Mouse (Mus musculus) heart, postnatal 14 days (tissue): ENCODE results near the gene 4933405L10Rik. TPM values are rescaled to one million over a fixed set of nuclear protein-coding genes. Genes with fewer than 3 reads are reported as not detected.
A peak's percentile ranks its signal among the peaks of the same experiment; 100 is the strongest.

Experiments
- DNase-seq, 2 experiments: peaks; one replicate each; pipeline ENCODE4 v3.0.0; 2021 to 2022
- intact Hi-C: fragments of 180-260 bp; cut with DNase I; formaldehyde crosslinking; loops from one replicate; pipeline ENCODE4 v1.15.1; 2025
- total RNA-seq, 2 experiments: library from RNA; stranded (reverse); gene quantifications; 2 replicates each; pipeline ENCODE4 v1.2.3; 2021

Gene 4933405L10Rik
- total RNA-seq, 2 experiments from 2014 or later = not detected

DNA sequence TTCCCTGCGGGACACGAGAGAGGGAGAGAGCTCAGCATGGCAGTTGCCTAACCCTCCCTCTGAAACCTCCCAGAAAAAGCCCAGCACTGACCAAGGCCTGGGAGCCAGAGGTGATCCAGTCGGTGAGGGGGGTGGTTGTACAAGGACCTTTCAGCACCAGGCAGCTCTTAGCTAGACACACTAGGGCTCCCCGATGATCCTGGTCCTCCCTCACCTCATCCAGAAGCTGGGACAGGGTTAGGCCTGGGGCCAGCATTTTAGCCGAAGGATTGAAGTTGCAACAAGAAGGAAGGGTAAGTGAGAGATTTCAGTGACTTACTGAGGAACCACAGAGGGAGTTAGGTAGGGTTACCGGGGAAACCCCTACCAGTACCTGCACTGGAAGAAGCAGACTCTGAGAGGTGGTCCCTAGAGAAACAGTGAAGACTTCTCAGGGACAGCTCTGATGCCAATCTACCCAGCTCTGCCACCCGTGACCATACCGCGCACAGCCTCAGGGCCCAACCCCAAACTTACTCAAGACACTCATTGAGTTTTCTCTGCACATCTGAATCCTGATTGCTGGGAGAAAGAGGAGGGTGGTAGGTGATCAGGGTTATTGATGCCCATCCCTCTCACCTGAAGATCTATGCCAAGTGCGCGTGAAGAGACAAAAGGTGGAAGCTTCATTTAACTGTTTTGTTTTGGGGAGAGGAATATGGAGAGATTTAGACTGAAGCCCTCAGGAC lies 7.8 kb upstream of the 4933405L10Rik start:
- no peak for DNase-seq
- intact Hi-C loops = no loop called here

DNA sequence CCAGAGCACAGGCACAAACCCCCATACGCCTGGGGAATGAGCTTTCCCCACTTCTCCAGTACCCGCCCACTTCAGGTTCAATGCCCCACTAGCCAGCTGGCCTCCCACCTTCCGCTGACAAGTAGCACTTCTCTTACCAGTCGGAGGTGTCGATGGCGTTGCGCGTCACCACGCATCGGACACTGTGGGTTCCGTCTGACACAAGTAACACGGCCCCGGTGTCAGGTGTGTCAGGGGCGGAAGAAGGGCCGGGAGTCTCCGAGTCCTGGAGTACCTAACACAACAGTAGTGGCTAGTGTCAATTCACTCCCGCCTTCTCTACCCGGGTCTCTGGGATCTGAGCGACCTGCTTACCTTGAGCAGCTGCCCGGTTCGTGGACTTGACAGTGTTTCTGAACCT lies 6.9 kb upstream of the 4933405L10Rik start:
- DNase-seq = peak in 1 of 2 experiments; percentile 51
- intact Hi-C loops = no loop called here

DNA sequence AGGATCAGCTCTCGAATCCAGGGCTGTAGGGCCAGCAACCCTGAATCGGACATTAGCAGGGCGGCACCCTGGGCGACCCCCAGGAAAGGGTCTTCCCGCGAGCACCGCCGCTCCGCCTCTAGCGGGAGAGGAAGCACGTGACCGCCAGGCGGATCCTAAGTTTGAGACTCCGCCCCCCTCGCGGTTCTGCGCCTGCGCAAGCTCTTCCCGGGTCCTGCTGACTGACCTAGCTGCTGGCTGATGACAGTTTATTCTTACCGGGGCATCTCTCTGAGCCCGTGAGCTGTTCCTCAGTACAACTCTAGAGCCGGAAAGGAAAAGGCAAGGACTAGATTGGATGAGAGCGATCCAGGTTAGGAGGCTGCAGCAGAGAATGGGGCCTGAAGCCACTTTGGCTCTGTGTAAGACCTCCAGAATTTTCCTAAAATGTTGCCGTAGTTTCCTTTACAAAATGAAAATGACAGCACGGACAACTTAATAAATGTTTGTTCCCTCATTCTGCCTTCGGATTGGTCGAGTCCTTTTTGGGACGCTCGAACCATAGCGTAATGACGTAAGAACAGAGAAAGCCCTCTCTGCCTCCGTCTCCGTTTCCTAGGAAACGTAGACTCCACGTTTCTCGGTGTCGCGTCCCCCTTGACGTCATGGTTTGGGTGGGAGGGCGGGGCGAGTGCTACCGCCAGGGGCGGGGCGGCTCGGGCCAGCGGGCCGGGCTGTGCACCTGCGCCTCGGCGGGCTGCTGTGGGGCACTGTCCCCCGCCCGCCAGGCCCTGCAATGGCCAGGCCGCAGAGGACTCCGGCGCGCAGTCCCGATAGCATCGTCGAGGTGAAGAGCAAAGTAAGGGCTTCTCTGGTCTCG lies 6.3 kb upstream of the 4933405L10Rik start, which contains the start of the genes Acd and Pard6a:
Gene Acd (minus strand): TSS at position 137 of the 859 bp plus-strand sequence.
Gene Pard6a (plus strand): TSS at position 183 of the 859 bp plus-strand sequence.
- intact Hi-C loops = no loop called here
- DNase-seq = peak; percentile 98

DNA sequence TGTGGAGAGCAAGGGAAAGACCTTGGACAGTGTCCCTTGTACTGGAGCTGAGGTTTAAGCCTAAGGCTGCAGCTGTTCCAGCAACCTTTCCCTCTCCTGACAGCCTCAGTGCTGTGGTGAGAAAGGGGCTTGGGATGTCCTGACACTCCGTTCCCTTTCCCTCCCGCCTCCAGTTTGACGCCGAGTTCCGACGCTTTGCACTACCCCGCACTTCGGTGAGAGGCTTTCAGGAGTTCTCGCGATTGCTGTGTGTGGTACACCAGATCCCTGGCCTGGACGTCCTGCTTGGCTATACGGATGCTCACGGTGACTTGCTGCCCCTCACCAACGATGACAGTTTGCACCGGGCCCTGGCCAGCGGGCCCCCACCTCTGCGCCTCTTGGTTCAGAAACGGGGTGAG lies 5.5 kb upstream of the 4933405L10Rik start:
- intact Hi-C loops = no loop called here
- DNase-seq = no peak

DNA sequence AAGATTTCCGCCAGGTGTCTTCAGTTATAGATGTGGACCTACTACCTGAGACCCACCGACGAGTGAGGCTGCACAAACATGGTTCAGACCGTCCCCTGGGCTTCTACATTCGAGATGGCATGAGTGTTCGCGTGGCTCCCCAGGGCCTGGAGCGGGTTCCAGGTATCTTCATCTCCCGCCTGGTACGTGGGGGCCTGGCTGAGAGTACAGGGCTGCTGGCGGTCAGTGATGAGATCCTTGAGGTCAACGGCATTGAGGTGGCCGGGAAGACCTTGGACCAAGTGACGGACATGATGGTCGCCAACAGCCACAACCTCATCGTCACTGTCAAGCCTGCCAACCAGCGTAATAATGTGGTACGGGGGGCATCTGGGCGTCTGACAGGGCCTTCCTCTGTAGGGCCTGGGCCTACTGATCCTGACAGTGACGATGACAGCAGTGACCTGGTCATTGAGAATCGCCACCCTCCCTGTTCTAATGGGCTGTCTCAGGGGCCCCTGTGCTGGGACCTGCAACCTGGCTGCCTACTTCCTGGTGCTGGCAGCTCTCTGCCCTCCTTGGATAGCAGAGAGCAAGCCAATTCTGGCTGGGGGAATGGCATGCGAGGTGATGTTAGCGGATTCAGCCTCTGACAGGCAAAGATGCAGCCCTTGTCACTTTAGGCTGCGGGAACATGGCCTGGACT lies 4.6 kb upstream of the 4933405L10Rik start:
- DNase-seq = no peak
- intact Hi-C loops = no loop called here

DNA sequence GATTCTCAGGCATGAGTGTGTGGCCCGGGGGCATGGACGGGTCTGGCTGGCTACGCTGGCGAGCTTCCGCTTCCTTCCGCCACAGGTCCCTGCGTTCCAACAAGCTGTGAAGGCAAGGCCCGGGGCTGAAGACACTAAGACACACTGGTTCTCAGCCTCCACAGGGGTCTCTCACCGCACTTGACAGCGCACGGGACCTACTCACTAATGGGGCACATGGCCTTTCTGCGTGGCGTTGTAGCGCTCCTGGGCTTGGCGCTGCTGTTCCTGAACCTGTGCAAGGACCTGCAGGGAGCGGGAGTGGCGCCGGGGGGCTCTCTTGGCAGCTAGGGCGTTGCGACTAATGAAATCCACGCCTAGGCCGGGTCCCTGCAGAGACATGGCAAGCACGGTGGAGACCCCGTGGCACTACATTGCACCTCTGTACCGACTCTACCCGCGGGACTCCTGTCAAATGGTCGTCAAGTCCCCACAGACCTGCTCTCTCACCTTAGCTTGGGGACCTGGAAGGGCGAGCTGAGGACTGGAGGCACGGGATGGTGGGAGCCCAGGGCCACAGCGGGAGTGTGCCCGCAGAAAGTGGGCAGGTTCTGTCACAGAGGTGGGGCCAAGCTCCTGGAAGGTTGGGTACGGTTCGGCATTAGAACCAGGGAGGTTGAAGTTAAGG lies 3.2 kb upstream of the 4933405L10Rik start:
- no peak for DNase-seq
- intact Hi-C loops = no loop called here

DNA sequence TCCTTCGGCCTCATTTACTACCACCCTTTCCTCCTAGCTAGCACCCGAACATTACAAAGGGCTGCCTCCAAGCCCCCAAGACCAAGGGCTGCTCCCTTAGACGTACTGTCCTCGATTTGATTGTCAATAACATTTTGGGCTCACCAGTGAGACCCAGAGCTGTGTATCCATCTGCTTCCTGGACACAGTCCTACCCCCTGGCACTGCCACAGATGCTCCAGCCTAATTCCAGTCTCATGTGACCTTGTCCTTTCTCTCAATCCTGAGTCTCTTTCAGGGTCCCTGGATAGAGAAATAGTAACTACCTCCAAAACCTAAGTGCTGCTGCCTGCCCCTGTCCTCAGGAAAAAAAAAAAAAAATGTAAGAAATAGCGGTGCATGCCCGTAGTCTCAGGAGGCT lies 2.5 kb upstream of the 4933405L10Rik start:
- DNase-seq = no peak
- intact Hi-C loops = loop anchor here (5.0 kb wide), 1 partner anchor 307 kb away; the partner anchor contains the start of gene Ddx28

DNA sequence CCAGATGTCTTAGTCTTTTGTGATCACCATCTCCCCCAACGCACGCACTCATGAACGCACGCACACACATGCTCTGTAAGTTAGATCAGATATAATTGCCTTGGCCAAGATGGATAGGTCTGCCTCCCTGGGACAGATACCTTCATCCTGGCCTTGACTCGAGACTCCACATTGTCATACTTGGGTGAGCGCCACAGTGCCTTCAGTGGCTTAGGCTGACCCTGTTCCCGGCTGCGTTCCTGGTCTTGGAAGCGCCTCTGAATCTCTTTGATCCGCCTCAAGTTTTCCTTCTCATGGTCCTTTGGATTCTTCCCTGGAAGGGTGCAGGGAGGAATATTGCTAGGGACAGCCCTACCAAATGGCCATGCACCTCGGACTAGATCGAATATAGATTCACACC lies 1.0 kb upstream of the 4933405L10Rik start:
- intact Hi-C loops = loop anchor here (5.0 kb wide), 1 partner anchor 306 kb away; the partner anchor contains the start of gene Ddx28
- DNase-seq = no peak

DNA sequence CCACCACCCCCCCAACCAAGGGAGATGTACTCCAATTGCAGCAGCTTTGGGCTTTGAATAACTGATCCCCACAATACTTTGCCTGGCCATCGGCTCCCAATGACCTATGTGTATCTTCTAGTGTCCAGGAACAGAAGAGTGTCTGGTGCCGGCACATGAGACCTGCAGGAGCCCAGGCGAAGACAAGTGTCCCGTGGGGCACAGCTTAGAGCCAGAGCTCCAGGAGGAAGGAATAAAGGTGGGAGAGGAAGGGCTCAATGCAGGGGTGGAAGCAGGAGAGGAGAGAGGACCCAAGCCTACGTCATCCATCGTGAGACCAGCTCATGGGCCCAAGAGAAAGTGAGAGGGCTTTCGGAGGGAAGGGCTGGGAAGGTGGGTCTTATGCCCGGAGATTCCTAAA lies 1.2 kb downstream of the 4933405L10Rik start:
- intact Hi-C loops = loop anchor here (5.0 kb wide), 1 partner anchor 304 kb away; the partner anchor contains the start of gene Ddx28
- DNase-seq = no peak

DNA sequence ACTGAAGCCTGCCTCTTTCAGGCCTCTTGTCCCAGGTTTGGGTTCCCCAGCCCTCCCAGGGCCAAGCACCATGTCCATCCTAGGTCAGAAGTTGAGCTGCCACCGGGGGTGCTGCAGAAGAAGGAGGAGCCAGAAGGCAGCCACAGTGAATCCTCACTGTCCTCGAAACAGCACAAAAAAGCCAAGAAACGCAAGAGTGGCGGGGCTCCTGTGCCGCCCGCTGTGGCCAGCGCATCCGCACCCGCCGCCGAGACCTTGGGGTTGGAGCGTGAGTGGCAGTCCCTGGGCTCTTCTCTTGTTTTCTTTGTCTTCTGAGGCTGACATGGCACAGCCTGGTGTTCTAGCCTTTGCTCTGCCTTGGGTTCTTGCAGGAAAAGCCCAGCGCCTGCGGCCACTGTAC lies 1.9 kb downstream of the 4933405L10Rik start:
- intact Hi-C loops = loop anchor here (5.0 kb wide), 1 partner anchor 303 kb away; the partner anchor contains the start of gene Ddx28
- DNase-seq = no peak

DNA sequence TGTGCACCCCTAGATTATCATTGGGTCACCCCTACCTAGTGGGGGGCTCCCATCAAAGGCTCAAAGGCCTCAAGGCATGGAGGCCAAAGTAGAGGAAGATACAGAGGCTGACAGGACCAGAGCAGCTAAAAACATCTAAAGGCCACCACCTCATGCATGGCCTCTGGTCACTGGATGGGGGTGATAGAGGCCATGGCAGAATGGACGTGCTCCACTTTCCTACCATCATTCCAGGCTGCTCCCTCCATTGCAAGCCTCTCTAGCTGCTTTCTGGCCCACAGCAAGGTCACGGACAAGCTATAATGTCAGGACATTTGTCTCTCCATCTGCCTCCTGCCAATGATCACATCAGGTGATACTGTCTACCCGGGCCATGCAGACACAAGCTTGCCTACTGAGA lies 4.8 kb downstream of the 4933405L10Rik start:
- intact Hi-C loops = loop anchor here (5.0 kb wide), 2 partner anchors 45 to 310 kb away; partner anchors contain the start of gene Gfod2
- no peak for DNase-seq

DNA sequence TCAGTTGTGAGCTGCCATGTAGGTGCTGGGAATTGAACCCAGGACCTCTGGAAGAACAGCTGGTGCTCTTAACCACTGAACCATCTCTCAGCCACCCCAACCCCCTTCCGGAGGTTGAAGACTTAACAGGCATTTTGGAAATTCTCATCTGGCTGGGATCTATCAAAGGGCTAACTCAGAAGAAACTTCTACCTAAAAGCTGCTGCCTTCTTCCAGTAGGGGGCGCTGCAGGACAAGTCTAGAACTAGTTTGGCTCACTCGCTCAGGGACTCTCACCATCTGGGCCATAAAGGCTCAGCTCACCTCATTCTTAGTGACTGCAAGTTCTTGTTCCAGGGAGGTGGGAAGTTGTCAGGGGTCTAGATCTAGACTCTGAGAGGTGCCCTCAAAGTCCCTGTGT lies 6.7 kb downstream of the 4933405L10Rik start:
- peak; percentile 88 to 93 for DNase-seq
- intact Hi-C loops = loop anchor here (2.0 to 5.0 kb wide), 4 partner anchors 43 to 308 kb away; partner anchors contain the start of genes Gfod2, Ranbp10 and Tsnaxip1

DNA sequence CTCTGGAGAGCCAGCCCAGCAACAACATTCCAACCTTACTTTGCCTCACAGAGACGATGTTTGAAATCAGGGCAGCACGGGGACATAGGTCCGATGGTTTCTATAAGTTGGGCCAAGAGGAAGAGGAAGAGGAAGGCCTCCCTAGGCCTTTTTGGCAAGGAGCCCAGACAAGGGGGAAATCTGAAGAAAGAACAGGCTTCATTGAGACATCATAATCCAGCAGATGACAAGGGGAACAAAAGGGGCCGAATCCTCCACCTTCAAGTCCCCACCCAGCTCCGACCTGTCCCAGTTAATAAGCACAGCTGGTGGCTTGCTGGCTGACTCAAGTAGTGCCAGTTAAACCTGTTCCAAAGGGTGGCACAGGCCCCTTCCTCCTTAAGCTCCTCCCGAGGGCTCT lies 7.6 kb downstream of the 4933405L10Rik start:
- DNase-seq = peak in 1 of 2 experiments; percentile 33

DNA sequence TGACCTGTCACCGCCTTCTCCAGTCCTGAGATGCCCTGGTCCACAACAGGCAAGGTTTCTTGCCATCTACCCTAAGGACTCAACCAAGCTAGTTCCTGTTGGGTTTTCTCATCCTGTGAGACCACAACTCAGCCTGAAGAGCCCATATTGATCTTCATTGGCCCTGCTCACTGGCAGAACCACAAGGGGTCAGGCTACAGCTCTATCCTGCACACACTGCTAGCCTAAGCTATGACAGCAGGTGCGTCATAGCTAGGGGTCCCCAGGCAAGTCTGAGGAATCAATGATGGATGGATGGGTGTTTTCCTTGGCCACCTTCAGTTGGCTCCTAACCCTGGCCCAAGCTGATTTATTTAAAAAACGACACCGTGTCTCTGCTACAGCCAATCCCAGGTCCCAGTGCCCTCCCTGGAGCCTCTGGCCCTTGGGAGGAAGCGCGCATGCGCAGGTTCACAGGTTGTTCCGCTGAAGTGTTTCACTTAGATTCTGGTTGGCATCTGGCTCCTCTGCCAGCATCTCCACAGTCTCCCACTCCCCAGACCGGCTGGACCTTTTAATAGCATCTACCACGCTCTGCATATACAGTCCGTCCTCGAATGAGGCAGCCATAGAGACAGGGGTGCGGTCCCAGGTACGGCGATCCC lies 9.0 kb downstream of the 4933405L10Rik start:
- DNase-seq = no peak
- intact Hi-C loops = no loop called here

More for the DNA sequence above, 7.6 kb downstream of the 4933405L10Rik start:
- intact Hi-C loops = loop anchor here (2.0 kb wide), 2 partner anchors 112 to 216 kb away; partner anchors contain the start of genes Ranbp10 and Tsnaxip1

DNA sequence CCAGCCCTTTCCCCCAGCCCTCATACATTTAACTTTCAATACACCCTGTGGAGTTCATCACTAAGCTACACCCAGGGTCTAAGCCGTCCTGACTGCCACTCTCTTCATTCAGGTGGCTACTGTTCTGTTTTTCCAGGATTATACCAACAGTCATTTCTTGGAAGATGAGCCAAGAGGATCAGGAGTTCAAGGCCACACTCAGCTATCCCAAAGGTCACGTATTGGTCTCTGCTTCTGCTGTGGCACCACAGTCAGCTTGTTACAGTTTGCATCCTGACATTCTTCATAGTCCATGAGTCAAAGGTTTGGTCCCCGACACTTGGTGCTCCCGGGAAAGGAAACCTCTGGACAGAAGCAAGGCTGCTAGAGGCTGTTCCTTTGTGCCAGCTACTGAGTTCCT lies 12.2 kb downstream of the 4933405L10Rik start:
- DNase-seq = no peak
- intact Hi-C loops = no loop called here

DNA sequence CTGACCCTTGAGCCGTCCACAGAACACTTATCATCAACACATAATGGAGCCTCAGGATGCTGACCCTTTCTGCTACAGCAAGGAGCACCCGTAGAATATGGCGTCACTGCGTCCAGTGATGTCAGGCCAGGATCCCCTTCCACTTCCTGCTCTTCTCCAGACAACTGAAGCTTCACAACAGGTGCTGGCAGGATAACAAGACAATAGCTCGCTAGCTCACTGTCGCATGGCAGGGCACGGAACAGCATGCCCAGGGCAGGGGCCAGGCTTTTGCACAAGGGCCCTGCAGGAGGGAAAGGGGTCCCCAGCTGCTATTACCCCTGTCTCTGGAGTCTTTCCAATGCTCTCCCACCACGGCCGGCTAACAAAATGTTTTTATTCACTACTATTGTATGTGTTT lies 15.4 kb downstream of the 4933405L10Rik start:
- no peak for DNase-seq
- intact Hi-C loops = no loop called here

DNA sequence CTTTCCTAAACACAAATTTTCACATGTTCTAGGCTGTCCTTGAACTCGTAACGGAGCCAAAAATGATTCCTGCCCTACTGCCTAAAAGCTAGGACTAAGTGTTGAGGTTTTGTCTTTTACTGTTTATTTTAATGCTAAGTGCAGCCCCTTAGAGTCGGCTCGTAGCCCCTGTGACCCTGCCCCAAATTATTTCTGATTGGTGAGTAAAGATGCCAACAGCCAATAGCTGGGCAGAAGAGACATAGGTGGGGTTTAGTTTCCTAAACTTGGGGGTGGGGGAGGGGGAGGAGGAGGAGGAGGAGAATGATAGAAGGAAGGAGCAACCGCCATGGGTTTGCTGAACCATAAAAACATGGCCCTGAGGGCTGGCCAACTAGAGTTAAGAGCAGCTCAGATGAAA lies 18.3 kb downstream of the 4933405L10Rik start:
- intact Hi-C loops = no loop called here
- no peak for DNase-seq

DNA sequence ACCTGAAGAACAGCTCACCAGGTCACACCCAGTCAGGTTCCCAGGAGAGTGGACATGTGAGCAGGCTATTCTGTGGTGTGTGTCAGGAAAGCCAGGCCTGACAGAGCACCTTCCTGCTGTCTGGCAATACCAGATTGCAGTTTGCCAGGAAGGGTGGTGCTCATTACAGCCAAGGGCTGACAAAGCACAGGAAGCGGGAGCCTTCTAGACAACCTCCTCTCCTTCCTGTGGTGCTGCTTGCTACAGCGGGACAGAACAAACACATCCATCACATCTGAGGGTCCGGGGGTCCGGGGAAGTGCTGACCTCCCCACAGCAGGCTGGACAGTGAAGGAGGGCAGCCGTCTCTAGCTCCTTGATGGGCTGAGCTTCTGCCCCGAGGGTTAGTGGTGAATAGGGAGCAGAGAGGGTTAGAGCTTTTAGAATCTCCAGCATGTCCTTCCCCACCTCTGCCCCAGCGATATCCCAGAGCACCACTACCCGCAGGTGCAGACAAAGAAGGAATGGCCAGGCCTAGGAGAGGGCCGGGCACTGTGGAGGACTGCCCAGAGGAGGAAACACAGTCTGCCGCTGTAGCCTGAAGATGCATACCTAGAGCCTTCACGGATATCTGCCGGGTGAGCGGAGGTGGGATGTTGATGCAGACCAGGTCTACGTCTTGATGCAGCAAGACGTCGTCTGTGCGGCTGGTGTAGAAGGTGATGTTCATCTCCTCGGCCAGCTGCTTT lies 20.1 kb downstream of the 4933405L10Rik start:
- intact Hi-C loops = no loop called here
- peak; percentile 51 to 53 for DNase-seq

DNA sequence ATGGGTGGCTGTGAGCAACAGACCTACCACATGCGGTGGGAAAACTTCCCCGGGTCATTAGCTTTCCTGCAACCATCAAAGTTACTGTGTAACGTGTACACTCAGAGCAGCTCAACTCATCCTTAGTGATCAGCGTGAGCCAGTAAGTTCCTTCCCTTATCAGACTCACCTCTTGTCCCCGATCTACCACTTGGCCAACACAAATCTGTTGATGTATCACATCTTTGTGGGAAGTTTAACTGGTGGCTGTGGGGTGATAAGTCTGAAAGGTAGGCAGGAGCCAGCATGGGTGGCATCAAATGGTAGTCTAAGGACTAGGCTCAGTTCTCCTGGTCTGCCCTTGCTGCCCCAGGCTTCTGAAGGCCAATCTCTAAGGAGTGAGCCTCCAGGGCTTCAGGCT lies 24.7 kb downstream of the 4933405L10Rik start:
- intact Hi-C loops = no loop called here
- DNase-seq = no peak
